Mouse (Mus musculus) hindbrain, embryonic 14.5 days (tissue): ENCODE measurements at regions not wholly inside any gene's neighbourhood (a gene's known extent, or its start where the extent isn't known, plus 50 kb on each side); places are given as distances from the start of the nearest gene placed in this dataset.
"Not testable (repeated sequence)": the region's sequence is repeated elsewhere in the genome, so short reads cannot be mapped to it uniquely, and the experiment has no call there.

Experiments
- ATAC-seq: fragments of 200-750 bp; cut with Nextera tagmentation; 2 replicates; pipeline ENCODE4 v1.8.0; 2017; ENCODE audit warnings: moderate number of reproducible peaks, mild to moderate bottlenecking, moderate TSS enrichment, moderate library complexity; ENCODE audit not compliant: low FRiP score
- DNase-seq: peaks from one replicate; pipeline ENCODE4 v3.0.0-alpha.2; 2015; ENCODE audit warnings: low spot score
- H3K27ac ChIP-seq: fragments of 300-500 bp; sonication (generic); 2 replicates; pipeline ENCODE4 v1.5.1; 2014; ENCODE audit warnings: mild to moderate bottlenecking, moderate library complexity
- H3K27me3 ChIP-seq: fragments of 300-500 bp; sonication (generic); 2 replicates; pipeline ENCODE4 v1.6.1; 2014; ENCODE audit warnings: mild to moderate bottlenecking, low read length, mixed read lengths; ENCODE audit not compliant: control insufficient read depth, insufficient read depth
- H3K36me3 ChIP-seq: fragments of 300-500 bp; sonication (generic); replicated peaks from 2 replicates; pipeline ENCODE4 v1.6.1; 2014; ENCODE audit not compliant: control insufficient read depth, insufficient read depth
- H3K4me1 ChIP-seq: fragments of 300-500 bp; sonication (generic); replicated peaks from 2 replicates; pipeline ENCODE4 v1.6.1; 2014; ENCODE audit warnings: antibody characterized with exemption, low read length, mixed read lengths; ENCODE audit not compliant: control insufficient read depth, insufficient read depth
- H3K4me2 ChIP-seq: fragments of 300-500 bp; sonication (generic); replicated peaks from 2 replicates; pipeline ENCODE4 v1.6.1; 2014; ENCODE audit warnings: mild to moderate bottlenecking, moderate library complexity
- H3K4me3 ChIP-seq: fragments of 300-500 bp; sonication (generic); replicated peaks from 2 replicates; pipeline ENCODE4 v1.5.1; 2014; ENCODE audit warnings: mild to moderate bottlenecking, low read length
- H3K9ac ChIP-seq: fragments of 300-500 bp; sonication (generic); 2 replicates; pipeline ENCODE4 v1.6.1; 2014
- H3K9me3 ChIP-seq: fragments of 300-500 bp; sonication (generic); 2 replicates; pipeline ENCODE4 v1.6.1; 2016; ENCODE audit warnings: low read length; ENCODE audit not compliant: control insufficient read depth
- WGBS: fragments of 180-500 bp; shearing (Covaris S2); extraction: QIAGEN DNeasy Blood & Tissue Kit; methylation state at CpG from one replicate; pipeline ENCODE4 v1.1.7; 2014; 5-methylcytosine and 5-hydroxymethylcytosine counted together

DNA sequence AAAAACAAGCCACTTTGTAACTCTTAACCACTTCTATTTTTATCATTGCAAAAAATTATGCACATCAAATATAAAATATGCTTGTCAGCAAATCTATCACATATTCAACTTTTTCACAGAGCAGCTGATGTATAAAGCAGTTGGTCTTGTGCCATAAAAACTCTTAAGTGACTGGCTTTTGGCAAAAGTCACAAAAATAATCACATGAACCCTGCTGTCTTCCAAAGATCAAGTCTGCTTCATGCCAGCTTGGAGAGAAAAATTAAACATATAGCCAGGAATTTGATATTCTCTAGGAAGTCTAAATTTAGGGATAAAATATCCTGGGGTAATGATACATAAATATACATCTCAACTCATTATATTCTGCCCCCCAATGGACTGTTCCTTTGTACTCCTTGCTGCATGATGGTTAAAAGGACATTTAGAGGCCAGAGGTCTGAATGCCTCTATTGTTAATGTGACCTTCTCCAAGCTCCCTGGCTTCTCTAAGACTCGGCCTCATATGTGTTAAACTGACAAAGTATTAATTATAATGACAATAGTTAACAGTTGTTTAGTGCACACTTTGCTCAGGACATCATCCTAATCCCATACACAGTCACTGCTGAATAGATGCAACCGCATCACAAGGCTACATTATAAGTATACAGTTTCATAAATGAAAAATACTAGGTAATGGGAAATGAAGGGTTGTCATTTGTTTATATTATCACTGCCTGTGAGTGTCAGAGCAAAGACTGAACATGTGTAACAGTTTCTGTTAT, 422.9 kb upstream of the Hs3st1 start:
- H3K9ac ChIP-seq: no peak overlapping the region
- ATAC-seq: no peak
- H3K4me3 ChIP-seq: no peak overlapping the region
- H3K4me1 ChIP-seq: no peaks in the 10 kb centered on the region
- no peak for DNase-seq
- H3K9me3 ChIP-seq: no peaks in the 10 kb centered on the region
- H3K27ac ChIP-seq: no peak overlapping the region
- H3K27me3 ChIP-seq: no peaks in the 10 kb centered on the region
- no peak overlapping the region for H3K4me2 ChIP-seq
- H3K36me3 ChIP-seq: no peaks in the 10 kb centered on the region
- WGBS: 26% methylated on average over 2 of the region's 2 CpGs

GRCm38 (mm10) chr5:40136740-40137285, 381.5 kb upstream of the Hs3st1 start:
- H3K4me2 ChIP-seq: no peak overlapping the region
- no peaks in the 10 kb centered on the region for H3K4me1 ChIP-seq
- 94% methylated on average over 3 of the region's 3 CpGs for WGBS
- no peaks in the 10 kb centered on the region for H3K9me3 ChIP-seq
- DNase-seq (no peak), ATAC-seq (no peak)
- no peaks in the 10 kb centered on the region for H3K36me3 ChIP-seq
- no peak overlapping the region for H3K4me3 ChIP-seq
- H3K27ac ChIP-seq: no peak overlapping the region
- no peaks in the 10 kb centered on the region for H3K27me3 ChIP-seq
- H3K9ac ChIP-seq: no peak overlapping the region

DNA sequence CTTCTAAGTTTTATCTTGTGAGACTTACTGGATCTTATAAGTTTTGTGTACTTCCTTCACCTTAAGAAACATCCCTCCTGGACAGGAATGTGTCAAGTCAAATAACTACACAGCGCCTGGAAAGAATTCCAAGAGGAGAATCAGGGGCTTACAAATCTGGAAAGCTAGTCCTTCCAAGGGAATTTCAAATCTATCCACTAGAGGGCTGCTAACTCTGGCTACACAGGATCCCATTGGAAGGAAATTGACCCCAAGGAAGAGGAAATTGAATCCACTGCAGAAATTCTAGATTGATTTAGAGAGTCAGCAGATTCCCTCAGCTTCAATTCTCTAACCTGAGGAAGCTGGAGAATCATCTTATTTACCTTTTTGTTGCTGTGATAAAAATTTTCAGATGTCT, 369.1 kb upstream of the Hs3st1 start:
- H3K36me3 ChIP-seq: no peaks in the 10 kb centered on the region
- 76% methylated on average over 1 of the region's 1 CpGs for WGBS
- H3K4me1 ChIP-seq: no peaks in the 10 kb centered on the region
- no peaks in the 10 kb centered on the region for H3K27me3 ChIP-seq
- ATAC-seq: no peak
- H3K9me3 ChIP-seq: no peaks in the 10 kb centered on the region
- no peak overlapping the region for H3K27ac ChIP-seq
- DNase-seq: no peak
- no peak overlapping the region for H3K4me2 ChIP-seq
- H3K9ac ChIP-seq: no peak overlapping the region
- no peak overlapping the region for H3K4me3 ChIP-seq

- Histone ChIP-seq H3K4me1 (no peaks in the 10 kb centered on the region), H3K9ac (no peak overlapping the region), H3K9me3 (no peaks in the 10 kb centered on the region), H3K4me3 (no peak overlapping the region), H3K4me2 (no peak overlapping the region), H3K27ac (no peak overlapping the region), H3K36me3 (no peaks in the 10 kb centered on the region), H3K27me3 (no peaks in the 10 kb centered on the region)
- DNase-seq (no peak), ATAC-seq (no peak)
These were observed 361.6 kb upstream of the Hs3st1 start for GRCm38 (mm10) chr5:40116849-40117248.

- not testable (repeated sequence) for H3K27ac ChIP-seq, H3K27me3 ChIP-seq, H3K4me1 ChIP-seq, H3K4me2 ChIP-seq, H3K9me3 ChIP-seq, H3K36me3 ChIP-seq, H3K4me3 ChIP-seq, ATAC-seq, DNase-seq, H3K9ac ChIP-seq
- WGBS: 89% methylated on average over 5 of the region's 5 CpGs
These were observed 334.3 kb upstream of the Hs3st1 start for GRCm38 (mm10) chr5:40089576-40089975.

- H3K36me3 ChIP-seq: no peaks in the 10 kb centered on the region
- no peak overlapping the region for H3K9ac ChIP-seq
- no peaks in the 10 kb centered on the region for H3K27me3 ChIP-seq
- no peaks in the 10 kb centered on the region for H3K4me1 ChIP-seq
- no peak overlapping the region for H3K27ac ChIP-seq
- WGBS: 87% methylated on average over 5 of the region's 5 CpGs
- H3K9me3 ChIP-seq: no peaks in the 10 kb centered on the region
- DNase-seq (no peak), ATAC-seq (no peak)
- H3K4me3 ChIP-seq: no peak overlapping the region
- no peak overlapping the region for H3K4me2 ChIP-seq
These were observed 290.0 kb upstream of the Hs3st1 start for GRCm38 (mm10) chr5:40045288-40045687.

DNA sequence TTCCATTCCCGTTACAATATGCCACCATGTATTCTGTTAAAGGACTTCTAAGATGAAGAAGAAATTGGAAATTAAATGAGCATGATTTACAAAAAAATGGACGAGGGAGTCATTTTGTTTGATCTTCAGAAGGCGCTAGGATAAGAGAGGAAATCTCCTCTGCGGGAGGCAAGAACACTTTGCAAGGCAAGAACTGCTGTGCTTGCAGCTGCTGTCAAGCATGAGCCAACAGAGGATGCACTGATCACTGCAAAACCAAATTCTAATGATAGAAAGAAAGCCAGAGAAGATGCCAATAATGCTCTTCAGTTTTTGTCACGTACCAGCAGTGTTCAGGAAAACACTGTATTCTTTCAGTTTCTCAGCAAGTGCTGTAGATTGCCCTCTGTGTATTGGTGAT, 279.2 kb upstream of the Hs3st1 start:
- Histone ChIP-seq H3K4me2 (no peak overlapping the region), H3K9me3 (no peaks in the 10 kb centered on the region), H3K27ac (no peak overlapping the region), H3K4me1 (no peaks in the 10 kb centered on the region), H3K27me3 (no peaks in the 10 kb centered on the region), H3K36me3 (no peaks in the 10 kb centered on the region), H3K9ac (no peak overlapping the region), H3K4me3 (no peak overlapping the region)
- ATAC-seq (no peak), DNase-seq (no peak)
- 79% methylated on average over 5 of the region's 5 CpGs for WGBS

DNA sequence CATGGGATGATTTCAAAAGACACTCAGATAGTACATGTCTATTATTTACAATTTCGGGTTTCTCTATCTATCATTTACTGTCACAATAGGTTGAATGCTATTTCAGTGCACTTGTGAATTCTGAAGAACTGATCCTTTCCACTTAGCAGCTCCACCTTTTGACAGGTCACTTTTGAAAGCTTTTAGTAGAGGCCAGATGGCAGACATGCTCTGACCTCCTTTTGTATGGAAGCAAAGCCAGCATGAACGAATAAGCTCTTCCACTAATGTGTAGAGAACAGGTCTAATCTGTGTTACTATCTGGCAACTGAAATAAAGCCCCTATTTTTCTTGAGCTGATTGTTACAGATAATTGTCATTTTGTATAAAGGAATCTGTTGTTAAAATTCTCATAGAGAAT, 278.4 kb upstream of the Hs3st1 start:
- Histone ChIP-seq H3K36me3 (no peaks in the 10 kb centered on the region), H3K9ac (no peak overlapping the region), H3K27ac (no peak overlapping the region), H3K4me2 (no peak overlapping the region), H3K4me1 (no peaks in the 10 kb centered on the region), H3K9me3 (no peaks in the 10 kb centered on the region), H3K27me3 (no peaks in the 10 kb centered on the region), H3K4me3 (no peak overlapping the region)
- WGBS: 82% methylated on average over 2 of the region's 2 CpGs
- ATAC-seq (no peak), DNase-seq (no peak)

DNA sequence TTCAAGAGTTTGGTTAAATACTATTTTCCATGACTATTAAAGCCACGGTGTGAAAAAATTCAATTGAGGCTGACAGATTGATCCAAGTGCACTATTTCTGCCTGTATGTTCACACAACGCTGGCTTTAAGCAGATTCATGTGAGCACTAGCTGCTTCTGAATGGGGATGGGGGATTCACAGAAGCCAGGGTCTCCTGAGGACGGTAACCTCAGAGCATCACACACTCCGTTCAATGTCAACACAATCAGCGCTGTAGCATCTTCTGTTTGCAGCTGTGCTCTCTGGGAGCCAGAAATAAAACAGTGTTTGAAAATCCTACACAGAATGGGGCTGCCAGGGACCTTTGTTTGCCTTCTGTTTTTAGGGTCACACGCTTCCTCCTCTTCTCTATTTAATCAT, 275.0 kb upstream of the Hs3st1 start:
- no peak overlapping the region for H3K27ac ChIP-seq
- no peak overlapping the region for H3K4me3 ChIP-seq
- DNase-seq (no peak), ATAC-seq (no peak)
- H3K4me1 ChIP-seq: no peaks in the 10 kb centered on the region
- 73% methylated on average over 6 of the region's 6 CpGs for WGBS
- H3K9ac ChIP-seq: no peak overlapping the region
- H3K4me2 ChIP-seq: no peak overlapping the region
- H3K27me3 ChIP-seq: no peaks in the 10 kb centered on the region
- no peaks in the 10 kb centered on the region for H3K9me3 ChIP-seq
- H3K36me3 ChIP-seq: no peaks in the 10 kb centered on the region

DNA sequence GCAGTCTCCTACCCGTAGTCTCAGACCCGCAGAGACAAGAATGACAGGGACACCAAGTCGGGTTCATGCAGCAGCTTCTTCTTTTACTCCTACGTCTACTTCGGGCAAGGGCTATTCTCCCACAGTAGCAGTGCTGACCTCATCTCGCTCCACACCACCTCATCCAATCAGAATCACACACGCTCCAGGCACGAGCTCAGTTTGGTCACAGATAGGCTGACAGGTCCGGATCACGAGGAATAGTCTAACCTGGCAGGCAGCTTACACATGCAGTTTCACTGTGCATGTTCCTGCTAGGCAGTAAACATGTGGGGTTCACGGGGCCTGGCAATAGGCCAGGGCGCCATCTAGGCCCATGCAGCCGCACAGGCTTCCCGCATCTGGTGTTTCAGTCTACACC, 260.7 kb upstream of the Hs3st1 start:
- ATAC-seq (no peak), DNase-seq (no peak)
- no peak overlapping the region for H3K4me3 ChIP-seq
- no peak overlapping the region for H3K9ac ChIP-seq
- no peak overlapping the region for H3K4me2 ChIP-seq
- 84% methylated on average over 14 of the region's 14 CpGs for WGBS
- H3K27ac ChIP-seq: no peak overlapping the region
- no peaks in the 10 kb centered on the region for H3K9me3 ChIP-seq
- H3K36me3 ChIP-seq: no peaks in the 10 kb centered on the region
- no peaks in the 10 kb centered on the region for H3K27me3 ChIP-seq
- no peaks in the 10 kb centered on the region for H3K4me1 ChIP-seq
